Mouse (Mus musculus) adrenal gland, postnatal 36 days (tissue): Measurements from ENCODE around the gene 5730522E02Rik. TPM values are rescaled to one million over a fixed set of nuclear protein-coding genes. Genes with fewer than 3 reads are reported as not detected.

Source experiments
- DNase-seq, 2 experiments: peaks; one replicate each; pipeline ENCODE4 v3.0.0; 2021; ENCODE audit warnings: mixed read lengths in 1 of 2
- microRNA-seq: library from miRNA; unstranded; fragments of <30 nt; microRNA quantifications from one replicate; pipeline ENCODE4 v1.2.0, GENCODE M21; 2021
- total RNA-seq, 2 experiments: library from RNA; stranded (reverse); gene quantifications; 2 replicates each; pipeline ENCODE4 v1.2.3; 2021

Gene 5730522E02Rik
- total RNA-seq, 2 experiments from 2014 or later: not detected

GRCm38 (mm10) chr11:25670018-25670417, 540.5 kb downstream of the 5730522E02Rik start:
- no peak for DNase-seq

- no peak for DNase-seq
Observed at GRCm38 (mm10) chr11:25664562-25665104, 545.9 kb downstream of the 5730522E02Rik start.

- no peak for DNase-seq
Observed at GRCm38 (mm10) chr11:25646282-25646681, 564.3 kb downstream of the 5730522E02Rik start.

GRCm38 (mm10) chr11:25644767-25645622, 565.6 kb downstream of the 5730522E02Rik start:
- DNase-seq: no peak

DNA sequence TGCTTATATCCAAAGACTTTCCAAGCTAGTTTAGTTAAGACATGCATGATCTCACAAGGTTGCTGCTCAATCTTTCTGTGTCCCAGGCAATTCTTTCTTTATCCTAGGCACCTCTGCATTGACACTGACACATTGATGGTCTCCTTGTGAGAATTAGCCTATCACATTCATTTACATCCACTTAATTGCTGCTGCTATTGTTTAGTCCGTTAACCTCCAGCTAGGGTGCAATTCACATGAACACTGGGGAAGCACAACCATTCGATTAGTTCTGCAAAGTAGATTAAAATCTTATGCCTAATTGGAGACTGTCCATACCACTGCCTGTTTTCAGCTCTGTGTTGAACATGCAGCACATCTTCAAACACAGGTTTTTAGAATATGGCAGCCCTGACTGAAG, 603.7 kb downstream of the 5730522E02Rik start:
- DNase-seq: no peak

GRCm38 (mm10) chr11:25600030-25600429, 610.5 kb downstream of the 5730522E02Rik start:
- DNase-seq: no peak

DNA sequence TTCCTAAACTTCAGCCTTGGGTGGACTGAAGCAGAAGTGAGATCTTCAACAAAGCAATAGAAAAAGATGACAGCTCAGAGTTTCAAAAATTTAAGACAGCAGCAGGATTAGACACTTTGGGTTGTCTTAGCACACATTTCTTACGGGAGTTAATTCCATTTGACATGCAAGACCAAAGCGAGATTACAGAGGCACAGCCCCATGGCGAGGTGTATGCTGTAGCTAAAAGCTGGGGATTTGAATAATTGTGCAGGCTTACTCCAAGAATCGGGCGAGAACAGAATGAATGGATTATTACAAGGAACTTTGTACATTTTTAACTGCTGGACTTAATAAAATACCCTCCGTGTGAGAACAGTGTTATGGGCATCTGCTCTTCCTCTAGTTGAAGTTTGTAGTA, 615.3 kb downstream of the 5730522E02Rik start:
- DNase-seq: no peak

DNA sequence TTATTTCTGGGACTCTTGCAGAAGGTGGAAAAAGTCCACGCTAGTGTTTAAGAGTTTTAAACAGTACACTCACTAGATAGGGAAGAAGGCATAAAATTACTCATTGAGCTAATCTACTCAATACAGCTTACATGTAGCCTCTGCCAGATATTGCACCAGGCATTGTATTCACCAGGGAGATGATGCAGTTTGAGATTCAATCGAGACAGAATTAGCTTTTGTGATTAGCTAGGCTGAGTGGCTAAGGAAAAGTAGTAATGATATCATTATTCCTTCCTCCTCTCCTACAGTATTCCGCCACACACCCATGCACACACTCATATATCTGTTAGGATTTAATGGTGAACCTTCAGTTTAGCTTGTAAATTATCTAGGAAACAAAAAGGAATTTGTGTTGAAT, 615.8 kb downstream of the 5730522E02Rik start:
- no peak for DNase-seq

DNA sequence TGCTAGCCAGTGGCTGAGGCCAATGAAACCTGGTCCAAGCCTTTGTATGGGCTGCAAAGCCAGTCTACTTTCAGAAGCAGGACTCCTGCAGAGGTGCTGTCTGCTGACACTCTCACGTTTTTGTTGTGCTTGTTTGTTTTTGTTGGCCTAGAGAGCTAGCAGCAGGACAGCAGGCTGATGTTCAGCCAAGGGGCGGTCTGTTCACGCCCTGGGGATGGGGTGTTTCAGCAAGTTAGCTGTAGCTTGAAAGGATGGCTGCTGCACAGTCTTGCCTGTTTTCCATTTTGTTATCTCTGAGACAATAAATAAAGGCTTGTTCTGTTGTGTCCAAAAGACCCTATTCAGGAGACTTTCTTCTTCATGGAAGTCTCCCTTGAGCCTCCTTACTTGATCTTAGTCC, 618.3 kb downstream of the 5730522E02Rik start:
- DNase-seq: no peak

DNA sequence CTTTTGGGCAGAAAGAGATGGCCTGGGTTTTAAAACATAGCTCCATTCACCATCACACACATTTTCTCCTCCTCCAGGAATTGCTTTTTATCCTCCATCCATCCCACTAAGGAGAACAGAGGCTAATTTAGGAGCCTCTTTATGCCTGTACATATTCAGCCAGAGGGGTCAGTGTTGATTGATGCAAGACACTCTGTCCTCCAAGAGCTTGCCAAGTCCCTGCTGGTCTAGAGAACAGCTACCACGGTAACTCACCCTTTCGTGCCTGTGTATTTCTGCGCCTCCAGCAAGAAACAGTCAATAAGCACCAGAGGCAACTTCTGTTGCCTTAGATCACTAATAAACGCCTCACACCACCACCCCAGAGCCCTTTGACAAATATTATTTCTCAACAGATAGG, 620.3 kb downstream of the 5730522E02Rik start:
- no peak for DNase-seq

- DNase-seq: no peak
Observed at GRCm38 (mm10) chr11:25589509-25589908, 621.1 kb downstream of the 5730522E02Rik start.

- DNase-seq: no peak
Observed at GRCm38 (mm10) chr11:25574129-25574465, 636.5 kb downstream of the 5730522E02Rik start.

GRCm38 (mm10) chr11:25573408-25574128, 637.0 kb downstream of the 5730522E02Rik start:
- DNase-seq: no peak

DNA sequence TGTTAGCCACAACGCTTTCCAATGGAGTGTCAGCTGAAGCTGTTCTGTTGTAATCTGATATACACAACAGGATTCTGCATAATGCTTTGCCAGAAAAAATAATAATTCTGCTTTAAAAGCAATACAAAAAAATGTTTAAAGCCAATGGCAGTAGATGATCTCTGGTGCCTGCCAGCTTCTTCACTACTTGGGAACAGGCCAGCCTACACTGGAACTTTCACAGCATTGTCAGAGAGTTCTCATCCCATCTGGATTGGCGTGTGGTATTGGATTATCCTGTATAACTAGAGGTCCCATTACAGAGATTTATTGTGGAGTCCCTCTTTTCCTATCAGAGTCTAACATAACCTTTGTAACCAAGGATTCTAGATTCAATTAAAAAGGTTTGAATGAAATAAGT, 639.2 kb downstream of the 5730522E02Rik start:
- no peak for DNase-seq

Small RNA genes within 50 kb of the gene (microRNA-seq; reads per million reads assigned to microRNA genes)
- not detected for gene Mir6372

Other genes starting within 250 kb of the 5730522E02Rik start
- gene Fancl, start 175.4 kb upstream of the 5730522E02Rik start, total RNA-seq: 10 to 100 TPM; 13.1 to 18.7 TPM